Mouse (Mus musculus) midbrain, postnatal 0 days (tissue): ENCODE data around the gene Slc16a14. TPM values are rescaled to one million over a fixed set of nuclear protein-coding genes. Genes with fewer than 3 reads are reported as not detected.

Source experiments
- ATAC-seq: fragments of 200-750 bp; cut with Nextera tagmentation; 2 replicates; pipeline ENCODE4 v1.8.0; 2017; ENCODE audit warnings: moderate number of reproducible peaks, mild to moderate bottlenecking, moderate TSS enrichment, moderate library complexity; ENCODE audit not compliant: low FRiP score
- DNase-seq: peaks from one replicate; pipeline ENCODE4 v3.0.0-alpha.2; 2015; ENCODE audit warnings: low spot score
- H3K27ac ChIP-seq: fragments of 300-500 bp; sonication (generic); 2 replicates; pipeline ENCODE4 v1.5.1; 2014; ENCODE audit warnings: low read depth, mild to moderate bottlenecking, low read length, mixed read lengths
- H3K27me3 ChIP-seq: fragments of 300-500 bp; sonication (generic); 2 replicates; pipeline ENCODE4 v1.6.1; 2014; ENCODE audit warnings: low read length, control low read depth, mixed read lengths; ENCODE audit not compliant: insufficient read depth
- H3K36me3 ChIP-seq: fragments of 300-500 bp; sonication (generic); 2 replicates; pipeline ENCODE4 v1.6.1; 2014; ENCODE audit warnings: low read length, control low read depth, mixed read lengths; ENCODE audit not compliant: insufficient read depth
- H3K4me1 ChIP-seq: fragments of 300-500 bp; sonication (generic); 2 replicates; pipeline ENCODE4 v1.6.1; 2014; ENCODE audit warnings: mild to moderate bottlenecking, control low read depth, antibody characterized with exemption, low read length, mixed read lengths; ENCODE audit not compliant: insufficient read depth
- H3K4me2 ChIP-seq: fragments of 300-500 bp; sonication (generic); 2 replicates; pipeline ENCODE4 v1.6.1; 2014; ENCODE audit warnings: low read depth, mild to moderate bottlenecking, low read length, mixed read lengths; ENCODE audit not compliant: poor library complexity, severe bottlenecking
- H3K4me3 ChIP-seq: fragments of 300-500 bp; sonication (generic); 2 replicates; pipeline ENCODE4 v1.5.1; 2014; ENCODE audit warnings: low read depth, mild to moderate bottlenecking, low read length, moderate library complexity
- H3K9ac ChIP-seq: fragments of 300-500 bp; sonication (generic); replicated peaks from 2 replicates; pipeline ENCODE4 v1.6.1; 2014; ENCODE audit warnings: mild to moderate bottlenecking, low read length, moderate library complexity, mixed read lengths; ENCODE audit not compliant: poor library complexity, severe bottlenecking
- H3K9me3 ChIP-seq: fragments of 300-500 bp; sonication (generic); 2 replicates; pipeline ENCODE4 v1.6.1; 2016; ENCODE audit warnings: low read length, control low read depth
- CTCF ChIP-seq: IDR thresholded peaks from 2 replicates; pipeline ENCODE4 v1.5.1; 2016; ENCODE audit warnings: antibody characterized with exemption, mild to moderate bottlenecking
- WGBS: fragments of 180-500 bp; shearing (Covaris S2); extraction: QIAGEN DNeasy Blood & Tissue Kit; methylation state at CpG from one replicate; pipeline ENCODE4 v1.1.7; 2014; 5-methylcytosine and 5-hydroxymethylcytosine counted together
- polyA plus RNA-seq: library from polyadenylated mRNA; unstranded; fragments of >200 nt; fragmentation: Nextera tagmentation; extraction: Ambion mirVana; gene quantifications from 2 replicates; pipeline ENCODE4 v1.2.1, GENCODE M21; 2015
- total RNA-seq: library from RNA; depleted of rRNA; stranded (reverse); fragments of >200 nt; gene quantifications from 2 replicates; pipeline ENCODE4 v1.2.3, GENCODE M21; 2014

Slc16a14 gene
- total and polyA plus RNA-seq, 2 experiments from 2014 or later: 17.5 to 19.7 TPM

DNA sequence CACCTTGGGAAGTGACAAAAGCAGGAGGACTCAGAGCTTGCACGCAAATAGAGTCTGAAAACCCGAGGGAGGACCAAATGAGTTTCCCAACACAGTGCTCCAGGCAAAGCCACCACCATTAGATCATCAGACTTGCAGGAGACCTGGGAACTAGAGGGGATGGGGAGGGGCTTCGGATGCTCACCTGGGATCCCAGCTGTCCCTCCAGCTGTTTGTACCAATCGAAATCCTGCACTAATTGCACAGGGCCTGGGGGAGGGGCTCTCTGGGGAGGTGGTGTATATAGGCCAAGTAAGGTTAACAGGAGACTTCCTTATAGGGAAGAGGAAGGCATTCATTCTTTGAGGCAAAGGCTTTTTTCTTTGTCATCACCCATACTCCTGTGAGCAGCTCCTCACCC, 66.1 kb downstream of the Slc16a14 start:
- 58% methylated on average over 4 of the region's 4 CpGs for WGBS
- Histone ChIP-seq H3K27me3 (no peaks in the 10 kb centered on the region), H3K9me3 (no peaks in the 10 kb centered on the region), H3K27ac (no peak overlapping the region), H3K4me2 (no peak overlapping the region), H3K4me3 (no peak overlapping the region), H3K9ac (no peak overlapping the region), H3K4me1 (no peaks in the 10 kb centered on the region), H3K36me3 (no peaks in the 10 kb centered on the region)
- ATAC-seq (no peak), DNase-seq (no peak)
- no peak for TF ChIP-seq CTCF

DNA sequence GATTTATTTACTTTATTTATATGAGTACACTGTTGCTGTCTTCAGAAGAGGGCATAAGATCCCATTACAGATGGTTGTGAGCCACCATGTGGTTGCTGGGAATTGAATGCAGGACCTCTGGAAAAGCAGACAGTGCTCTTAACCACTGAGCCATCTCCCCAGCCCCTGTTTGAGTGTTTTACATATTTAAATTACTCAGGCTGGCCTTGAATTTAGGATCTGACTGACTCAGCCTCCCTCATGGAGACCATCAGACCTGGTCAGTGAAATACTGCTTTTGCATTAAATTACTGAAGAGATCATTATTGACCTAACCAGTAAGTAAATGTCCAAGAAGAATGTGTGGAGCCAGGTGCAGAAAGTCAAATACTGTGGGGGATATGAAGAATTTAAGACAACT, 66.6 kb downstream of the Slc16a14 start:
- H3K4me1 ChIP-seq: no peaks in the 10 kb centered on the region
- H3K9ac ChIP-seq: no peak overlapping the region
- no peak overlapping the region for H3K27ac ChIP-seq
- no peaks in the 10 kb centered on the region for H3K9me3 ChIP-seq
- H3K4me2 ChIP-seq: no peak overlapping the region
- no peaks in the 10 kb centered on the region for H3K27me3 ChIP-seq
- ATAC-seq: no peak
- no peak overlapping the region for H3K4me3 ChIP-seq
- no peaks in the 10 kb centered on the region for H3K36me3 ChIP-seq
- DNase-seq: no peak
- TF ChIP-seq CTCF: no peak

- ATAC-seq: no peak
- WGBS: 95% methylated on average over 3 of the region's 3 CpGs
- H3K4me1 ChIP-seq: no peaks in the 10 kb centered on the region
Observed at GRCm38 (mm10) chr1:84866706-84867230, 68.2 kb downstream of the Slc16a14 start.

GRCm38 (mm10) chr1:84866231-84866630, 68.7 kb downstream of the Slc16a14 start:
- ATAC-seq (no peak), DNase-seq (no peak)
- Histone ChIP-seq H3K4me3 (no peak overlapping the region), H3K36me3 (no peaks in the 10 kb centered on the region), H3K9me3 (no peaks in the 10 kb centered on the region), H3K27me3 (no peaks in the 10 kb centered on the region), H3K9ac (no peak overlapping the region), H3K27ac (no peak overlapping the region), H3K4me1 (no peaks in the 10 kb centered on the region), H3K4me2 (no peak overlapping the region)
- no peak for TF ChIP-seq CTCF
- WGBS: 91% methylated on average over 6 of the region's 6 CpGs

More at GRCm38 (mm10) chr1:84866706-84867230, 68.2 kb downstream of the Slc16a14 start:
- Histone ChIP-seq H3K27me3 (no peaks in the 10 kb centered on the region), H3K9me3 (no peaks in the 10 kb centered on the region), H3K9ac (no peak overlapping the region), H3K4me2 (no peak overlapping the region), H3K36me3 (no peaks in the 10 kb centered on the region), H3K27ac (no peak overlapping the region), H3K4me3 (no peak overlapping the region)
- DNase-seq: no peak
- no peak for TF ChIP-seq CTCF

- no peak overlapping the region for H3K4me3 ChIP-seq
Observed at GRCm38 (mm10) chr1:84864645-84865044, 70.3 kb downstream of the Slc16a14 start.

DNA sequence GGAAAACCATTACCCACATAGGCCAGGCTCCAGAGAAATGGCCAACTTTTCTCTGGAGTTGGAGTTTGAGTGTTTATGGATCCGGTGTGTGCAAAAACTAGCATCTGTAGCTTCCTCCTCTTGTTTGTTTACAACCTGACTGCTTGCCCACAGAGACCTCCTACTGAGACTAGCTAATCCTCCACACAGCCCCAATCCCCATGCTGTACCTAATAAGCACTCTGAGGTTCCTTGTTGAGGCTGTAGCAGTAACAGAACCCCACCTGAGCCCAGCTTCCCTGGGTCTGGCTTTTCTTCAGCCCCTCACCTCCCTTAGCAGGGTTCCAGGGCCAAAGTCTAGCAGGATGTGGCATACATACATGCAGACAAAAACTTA, 73.7 kb downstream of the Slc16a14 start:
- Histone ChIP-seq H3K27me3 (no peaks in the 10 kb centered on the region), H3K27ac (no peak overlapping the region), H3K4me3 (no peak overlapping the region), H3K9me3 (no peaks in the 10 kb centered on the region), H3K9ac (no peak overlapping the region), H3K36me3 (no peaks in the 10 kb centered on the region), H3K4me2 (no peak overlapping the region), H3K4me1 (no peaks in the 10 kb centered on the region)
- no peak for DNase-seq
- no peak for TF ChIP-seq CTCF
- 60% methylated on average over 1 of the region's 1 CpGs for WGBS
- ATAC-seq: no peak

More at GRCm38 (mm10) chr1:84864645-84865044, 70.3 kb downstream of the Slc16a14 start:
- Histone ChIP-seq H3K27ac (no peak overlapping the region), H3K9me3 (no peaks in the 10 kb centered on the region), H3K36me3 (no peaks in the 10 kb centered on the region), H3K27me3 (no peaks in the 10 kb centered on the region), H3K9ac (no peak overlapping the region), H3K4me1 (no peaks in the 10 kb centered on the region), H3K4me2 (no peak overlapping the region)
- no peak for TF ChIP-seq CTCF
- ATAC-seq (no peak), DNase-seq (no peak)
- WGBS: 81% methylated on average over 2 of the region's 2 CpGs
